Mouse (Mus musculus): ENCODE results near the gene Cstf3. TPM values are rescaled to one million over a fixed set of nuclear protein-coding genes. Genes with fewer than 3 reads are reported as not detected.
"Not testable (repeated sequence)": the region's sequence is repeated elsewhere in the genome, so short reads cannot be mapped to it uniquely, and the experiment has no call there.

The Cstf3 gene
- 10 to 100 TPM; 41.6 to 43.0 TPM for total RNA-seq (2021)
- long read RNA-seq, transcript Cstf3-202 (3 exons, 2,589 nt) = major isoform, 17 of 37 reads
- long read RNA-seq, transcript Cstf3-201 (21 exons, 2,817 nt) = minor isoform, 12 of 37 reads
- long read RNA-seq, partial matches to known transcripts = 1 of 37 reads
- long read RNA-seq, other reads (novel, unspliced or antisense) = 4 of 37 reads

GRCm38 (mm10) chr2:104590068-104590828 is at the start of gene Cstf3:
TSS of gene Cstf3 (plus strand) at chr2:104590523.
- peak; percentile 98 for DNase-seq (ENCODE audit: low spot score in 2 of 2)

GRCm38 (mm10) chr2:104556711-104557110 is 33.6 kb upstream of the Cstf3 start:
- not testable (repeated sequence) for DNase-seq (ENCODE audit: low spot score in 2 of 2)

GRCm38 (mm10) chr2:104557722-104558121 is 32.6 kb upstream of the Cstf3 start:
- no peak for DNase-seq (ENCODE audit: low spot score in 2 of 2)

- DNase-seq (ENCODE audit: low spot score in 2 of 2) = no peak
Measured at GRCm38 (mm10) chr2:104558326-104558725, 32.0 kb upstream of the Cstf3 start.

- no peak for DNase-seq (ENCODE audit: low spot score in 2 of 2)
Measured at GRCm38 (mm10) chr2:104558938-104559337, 31.4 kb upstream of the Cstf3 start.

- no peak for DNase-seq (ENCODE audit: low spot score in 2 of 2)
Measured at GRCm38 (mm10) chr2:104559591-104560380, 30.5 kb upstream of the Cstf3 start.

- no peak for DNase-seq (ENCODE audit: low spot score in 2 of 2)
Measured at GRCm38 (mm10) chr2:104561386-104561785, 28.9 kb upstream of the Cstf3 start.

GRCm38 (mm10) chr2:104561986-104562532 is 28.3 kb upstream of the Cstf3 start:
- no peak for DNase-seq (ENCODE audit: low spot score in 2 of 2)

- no peak for DNase-seq (ENCODE audit: low spot score in 2 of 2)
Measured at GRCm38 (mm10) chr2:104572066-104572465, 18.3 kb upstream of the Cstf3 start.

- DNase-seq (ENCODE audit: low spot score in 2 of 2) = no peak
Measured at GRCm38 (mm10) chr2:104576216-104576615, 14.1 kb upstream of the Cstf3 start.

- DNase-seq (ENCODE audit: low spot score in 2 of 2) = no peak
Measured at GRCm38 (mm10) chr2:104578021-104578420, 12.3 kb upstream of the Cstf3 start.

GRCm38 (mm10) chr2:104578836-104579604 is 11.3 kb upstream of the Cstf3 start:
- DNase-seq (ENCODE audit: low spot score in 2 of 2) = no peak

GRCm38 (mm10) chr2:104579784-104580446 is 10.4 kb upstream of the Cstf3 start:
- no peak for DNase-seq (ENCODE audit: low spot score in 2 of 2)

- no peak for DNase-seq (ENCODE audit: low spot score in 2 of 2)
Measured at GRCm38 (mm10) chr2:104581281-104581879, 8.9 kb upstream of the Cstf3 start.

GRCm38 (mm10) chr2:104583032-104583431 is 7.3 kb upstream of the Cstf3 start:
- no peak for DNase-seq (ENCODE audit: low spot score in 2 of 2)

- DNase-seq (ENCODE audit: low spot score in 2 of 2) = no peak
Measured at GRCm38 (mm10) chr2:104584226-104584625, 6.1 kb upstream of the Cstf3 start.

GRCm38 (mm10) chr2:104585645-104586044 is 4.7 kb upstream of the Cstf3 start:
- DNase-seq (ENCODE audit: low spot score in 2 of 2) = no peak

GRCm38 (mm10) chr2:104588552-104588951 is 1.8 kb upstream of the Cstf3 start:
- DNase-seq (ENCODE audit: low spot score in 2 of 2) = no peak

GRCm38 (mm10) chr2:104590829-104591117 is 450 bp downstream of the Cstf3 start:
- no peak for DNase-seq (ENCODE audit: low spot score in 2 of 2)

- DNase-seq (ENCODE audit: low spot score in 2 of 2) = no peak
Measured at GRCm38 (mm10) chr2:104591141-104591540, 818 bp downstream of the Cstf3 start.

Data from layer of hippocampus, postnatal 10 days (tissue).